Mouse (Mus musculus) G1E (cell line): ENCODE results near the gene U2surp. TPM values are rescaled to one million over a fixed set of nuclear protein-coding genes. Genes with fewer than 3 reads are reported as not detected.
A peak's percentile ranks its signal among the peaks of the same experiment; 100 is the strongest.

ENCODE experiments used
- ATAC-seq: 2 replicates; pipeline ENCODE4 v1.8.0; 2016; ENCODE audit warnings: mild to moderate bottlenecking; ENCODE audit not compliant: insufficient number of reproducible peaks, poor library complexity, low FRiP score, severe bottlenecking; ENCODE audit errors: extremely low read depth
- DNase-seq: peaks from one replicate; pipeline ENCODE4 v3.0.0; 2012; ENCODE audit warnings: low spot score
- H3K27me3 ChIP-seq: 2 replicates; pipeline ENCODE4 v1.6.1; 2012; ENCODE audit warnings: mild to moderate bottlenecking, low read length, inconsistent platforms; ENCODE audit not compliant: insufficient read depth
- H3K36me3 ChIP-seq: replicated peaks from 2 replicates; pipeline ENCODE3; 2012; ENCODE audit warnings: mild to moderate bottlenecking, inconsistent platforms
- H3K4me1 ChIP-seq: 2 replicates; pipeline ENCODE4 v1.6.1; 2012; ENCODE audit warnings: low read depth, low read length, inconsistent platforms, mixed read lengths; ENCODE audit not compliant: insufficient read depth
- H3K4me3 ChIP-seq: 2 replicates; pipeline ENCODE4 v1.5.1; 2012; ENCODE audit warnings: low read depth, mild to moderate bottlenecking, inconsistent platforms, low read length, moderate library complexity, mixed read lengths
- H3K9me3 ChIP-seq: replicated peaks from 2 replicates; pipeline ENCODE4 v1.6.1; 2012; ENCODE audit warnings: inconsistent platforms
- CTCF ChIP-seq: IDR thresholded peaks from 2 replicates; pipeline ENCODE4 v1.5.1; 2012; ENCODE audit warnings: low read depth, low read length, inconsistent platforms, mixed read lengths
- GATA1 ChIP-seq: IDR thresholded peaks from 2 replicates; pipeline ENCODE4 v1.6.1; 2012; ENCODE audit warnings: borderline replicate concordance, low read length, inconsistent platforms, mixed read lengths
- GATA2 ChIP-seq: IDR thresholded peaks from 2 replicates; pipeline ENCODE4 v1.6.1; 2012; ENCODE audit warnings: low read depth, low read length, inconsistent platforms, borderline replicate concordance
- POLR2AphosphoS5 ChIP-seq: IDR thresholded peaks from 2 replicates; pipeline ENCODE4 v1.6.1; 2012; ENCODE audit warnings: low read depth, low read length, inconsistent platforms; ENCODE audit not compliant: insufficient replicate concordance
- TAL1 ChIP-seq: conservative IDR thresholded peaks from 2 replicates; pipeline ENCODE4 v1.6.1; 2012; ENCODE audit warnings: low read depth, low read length, inconsistent platforms, mixed read lengths
- polyA plus RNA-seq: library from polyadenylated mRNA; stranded (reverse); fragments of >175 nt; gene quantifications from 2 replicates; pipeline ENCODE4 v1.2.3, GENCODE M21; 2012
- total RNA-seq, 2 experiments: library from RNA; stranded (forward) in 1 of 2; stranded (reverse) in 1 of 2; fragments of 200-1000 nt in 1 of 2; fragments of >200 nt in 1 of 2; fragmentation: Nextera tagmentation in 1 of 2; gene quantifications; 2 replicates each; pipeline ENCODE4 v1.2.3; 2014 to 2017

U2surp gene
- total RNA-seq (2014; fragmentation: Nextera tagmentation) (194 and 222 TPM in 2 replicates), total RNA-seq (2017) (205 and 232 TPM in 2 replicates), polyA plus RNA-seq (7.2 and 14.1 TPM in 2 replicates)

DNA sequence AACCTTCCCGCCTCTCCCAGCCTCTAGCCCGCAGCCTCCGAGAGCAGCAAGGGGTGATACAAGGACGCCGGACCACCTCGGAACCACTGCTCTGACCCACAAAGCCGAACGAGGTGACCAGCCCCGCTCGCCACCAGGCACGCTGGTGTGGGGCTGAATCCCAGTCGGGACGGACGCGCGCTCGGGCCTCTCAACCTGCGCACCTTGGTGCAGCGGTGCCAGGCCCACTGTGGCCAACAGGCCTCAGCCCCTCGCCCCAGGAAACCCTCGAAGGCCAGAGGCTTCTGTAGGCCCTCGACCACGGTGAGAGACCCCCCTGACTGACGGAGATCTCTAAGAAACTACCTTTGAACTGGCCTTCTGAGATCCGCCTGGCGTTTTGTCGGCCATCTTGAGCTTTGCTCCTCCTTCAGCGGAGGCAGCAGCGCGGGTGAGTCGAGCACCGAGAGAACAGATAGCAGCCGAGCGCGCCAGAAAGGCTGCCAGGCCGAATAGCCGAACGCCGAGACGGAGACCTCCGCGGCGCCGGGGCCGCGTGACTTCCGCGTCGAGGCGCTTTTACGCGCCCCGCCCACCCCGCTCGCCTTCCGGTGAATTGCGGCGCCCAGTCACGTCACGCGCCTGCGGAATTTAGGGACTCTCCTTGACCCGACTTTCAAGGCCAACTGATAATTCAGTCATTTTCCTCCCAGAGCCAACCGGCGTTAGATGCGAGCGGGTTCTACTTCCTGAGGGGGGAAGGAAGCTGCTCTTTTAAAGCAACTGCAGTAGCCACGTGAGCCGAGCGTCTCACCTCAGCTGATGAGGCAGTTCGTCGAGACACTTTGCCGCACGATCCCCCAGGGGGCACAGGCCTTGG, at the start of gene U2surp:
U2surp (minus strand) TSS at position 525 of the 859 bp plus-strand sequence.
- Histone ChIP-seq H3K4me1 (peaks cover 33% of the 10 kb centered on the region), H3K27me3 (no peaks in the 10 kb centered on the region), H3K4me3 (peak within 1 kb of the TSS; percentile 100), H3K36me3 (peaks cover 22% of the 10 kb centered on the region), H3K9me3 (no peaks in the 10 kb centered on the region)
- DNase-seq (peak; percentile 85), ATAC-seq (peak; percentile 79)
- TF ChIP-seq TAL1 (no peak), CTCF (no peak), POLR2AphosphoS5 (no peak), GATA2 (no peak), GATA1 (no peak)

DNA sequence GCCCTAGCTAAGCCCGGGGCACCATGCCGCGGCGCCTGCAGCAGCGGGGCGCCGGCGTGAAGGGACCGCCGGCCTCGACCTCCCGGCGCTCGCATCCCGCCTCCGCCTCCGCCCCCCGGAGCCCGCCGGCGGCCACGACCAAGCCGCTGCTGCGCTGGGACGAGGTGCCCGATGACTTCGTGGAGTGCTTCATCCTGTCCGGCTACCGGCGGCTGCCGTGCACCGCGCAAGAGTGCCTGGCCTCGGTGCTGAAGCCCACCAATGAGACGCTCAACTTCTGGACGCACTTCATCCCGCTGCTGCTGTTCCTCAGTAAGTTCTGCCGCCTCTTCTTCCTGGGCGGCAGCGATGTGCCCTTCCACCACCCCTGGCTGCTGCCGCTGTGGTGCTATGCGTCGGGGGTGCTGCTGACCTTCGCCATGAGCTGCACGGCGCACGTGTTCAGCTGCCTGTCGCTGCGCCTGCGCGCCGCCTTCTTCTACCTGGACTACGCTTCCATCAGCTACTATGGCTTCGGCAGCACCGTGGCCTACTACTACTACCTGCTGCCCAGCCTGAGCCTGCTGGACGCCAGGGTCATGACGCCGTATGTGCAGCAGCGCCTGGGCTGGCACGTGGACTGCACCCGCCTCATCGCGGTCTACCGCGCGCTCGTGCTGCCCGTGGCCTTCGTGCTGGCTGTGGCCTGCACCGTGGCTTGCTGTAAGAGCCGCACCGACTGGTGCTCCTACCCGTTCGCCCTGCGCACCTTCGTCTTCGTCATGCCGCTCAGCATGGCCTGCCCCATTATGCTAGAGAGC, 48.3 kb upstream of the U2surp start:
- Histone ChIP-seq H3K9me3 (peaks cover 20% of the 10 kb centered on the region), H3K4me3 (peak overlapping the region; percentile 13), H3K4me1 (peaks cover 2% of the 10 kb centered on the region; the same call in 1 of the 2 replicates), H3K27me3 (no peaks in the 10 kb centered on the region), H3K36me3 (no peaks in the 10 kb centered on the region)
- TF ChIP-seq GATA1 (no peak), CTCF (no peak), GATA2 (no peak), TAL1 (no peak), POLR2AphosphoS5 (no peak)
- DNase-seq: no peak
- ATAC-seq: no peak

- no peak for ATAC-seq
- no peaks in the 10 kb centered on the region for H3K27me3 ChIP-seq
- H3K9me3 ChIP-seq: peaks cover 20% of the 10 kb centered on the region
- TF ChIP-seq GATA2 (no peak), GATA1 (no peak), POLR2AphosphoS5 (no peak), TAL1 (no peak), CTCF (no peak)
- DNase-seq: no peak
- H3K4me3 ChIP-seq: peak within 1 kb of the TSS; percentile 13
- no peaks in the 10 kb centered on the region for H3K36me3 ChIP-seq
- H3K4me1 ChIP-seq: peaks cover 5% of the 10 kb centered on the region; the same call in 1 of the 2 replicates
Observed at GRCm38 (mm10) chr9:95559059-95559935, 47.5 kb upstream of the U2surp start, which contains the start of gene Paqr9. Gene Paqr9 (plus strand): TSS chr9:95559657.

GRCm38 (mm10) chr9:95558726-95559058, 46.9 kb upstream of the U2surp start:
- no peak for ATAC-seq
- no peak for TF ChIP-seq GATA2
- TF ChIP-seq TAL1: no peak
- TF ChIP-seq GATA1: no peak
- TF ChIP-seq CTCF: no peak
- no peak for TF ChIP-seq POLR2AphosphoS5
- Histone ChIP-seq H3K9me3 (peaks cover 20% of the 10 kb centered on the region), H3K36me3 (no peaks in the 10 kb centered on the region), H3K4me3 (no peak overlapping the region), H3K27me3 (no peaks in the 10 kb centered on the region), H3K4me1 (peaks cover 5% of the 10 kb centered on the region; the same call in 1 of the 2 replicates)
- no peak for DNase-seq

DNA sequence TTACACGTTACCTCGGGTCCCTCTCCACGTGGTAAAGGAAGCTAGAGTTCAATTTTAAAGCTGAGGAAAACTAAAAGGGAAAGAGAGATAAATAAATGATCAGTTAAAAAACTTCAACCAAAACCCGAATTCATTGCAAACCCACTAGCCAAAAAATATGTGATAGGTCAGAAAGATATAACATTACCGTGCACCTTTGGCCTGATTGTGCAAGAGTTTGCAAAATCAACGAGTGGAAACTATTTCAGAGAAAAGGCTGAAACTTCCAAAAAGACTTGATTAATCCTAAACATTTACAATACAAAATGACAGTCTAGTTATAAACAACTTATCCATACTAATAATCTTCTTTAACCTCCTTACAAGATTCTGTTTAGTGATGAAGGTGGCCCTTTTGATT, 45.9 kb upstream of the U2surp start:
- TF ChIP-seq GATA2: no peak
- no peak for TF ChIP-seq TAL1
- TF ChIP-seq CTCF: no peak
- TF ChIP-seq POLR2AphosphoS5: no peak
- TF ChIP-seq GATA1: no peak
- no peak for DNase-seq
- no peak for ATAC-seq
- Histone ChIP-seq H3K9me3 (peaks cover 20% of the 10 kb centered on the region), H3K4me3 (no peak overlapping the region), H3K4me1 (peaks cover 5% of the 10 kb centered on the region; the same call in 1 of the 2 replicates), H3K27me3 (no peaks in the 10 kb centered on the region), H3K36me3 (no peaks in the 10 kb centered on the region)
